Mouse (Mus musculus) forelimb bud, embryonic 11.5 days (tissue): ENCODE results near the gene Med12l.
"Not testable (repeated sequence)": the region's sequence is repeated elsewhere in the genome, so short reads cannot be mapped to it uniquely, and the experiment has no call there.

Source experiments
- DNase-seq: peaks from one replicate; pipeline ENCODE4 v3.0.0-alpha.2; 2012; ENCODE audit warnings: low read depth, low spot score

Med12l gene

DNA sequence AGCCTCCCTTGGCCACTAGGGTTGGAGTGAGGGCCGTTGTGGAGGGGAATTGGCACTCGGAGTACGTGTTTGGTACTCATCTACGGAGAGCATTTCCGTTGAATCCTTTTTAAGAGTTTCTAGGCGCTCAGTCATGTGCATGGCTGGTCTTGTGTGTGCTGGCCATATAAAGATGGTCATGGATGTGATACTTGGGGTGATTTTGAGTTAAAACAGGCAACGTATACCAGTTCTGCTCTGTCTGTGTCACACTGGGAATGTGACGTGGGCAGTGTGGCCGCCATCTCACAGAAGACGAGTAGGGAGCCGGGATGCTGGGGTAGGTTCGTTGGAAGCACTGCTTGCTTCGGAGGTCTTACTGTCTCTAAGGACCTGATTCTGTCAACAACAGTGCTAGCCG is 17.3 kb downstream of the Med12l start:
- no peak for DNase-seq

- DNase-seq, result no peak
These were observed 19.0 kb downstream of the Med12l start for GRCm38 (mm10) chr3:59024531-59025192.

DNA sequence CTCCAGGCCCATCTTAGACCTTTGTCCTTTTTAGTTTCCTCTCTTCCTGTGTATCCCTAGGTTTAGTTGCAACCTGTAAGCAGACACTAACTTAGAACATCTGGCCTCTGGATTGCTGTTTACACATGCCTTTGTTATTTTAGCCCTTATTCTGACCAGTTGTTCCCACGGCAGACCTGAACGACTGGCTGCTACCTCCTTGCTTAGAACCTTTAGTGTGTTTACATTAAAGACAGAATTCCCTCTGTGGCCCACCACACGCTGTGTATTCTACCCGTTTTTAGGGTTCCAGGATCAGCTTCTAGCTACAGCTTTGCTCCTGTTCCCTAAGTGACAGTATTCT is 19.5 kb downstream of the Med12l start:
- no peak for DNase-seq

GRCm38 (mm10) chr3:59028696-59029095 is 23.1 kb downstream of the Med12l start:
- no peak for DNase-seq

GRCm38 (mm10) chr3:59030986-59031385 is 25.4 kb downstream of the Med12l start:
- no peak for DNase-seq

- no peak for DNase-seq
These were observed 35.9 kb downstream of the Med12l start for GRCm38 (mm10) chr3:59041487-59041886.

GRCm38 (mm10) chr3:59054834-59055535 is 49.4 kb downstream of the Med12l start:
- DNase-seq, result no peak

GRCm38 (mm10) chr3:59059022-59059541 is 53.5 kb downstream of the Med12l start:
- peak; percentile 83 for DNase-seq

- DNase-seq, result no peak
These were observed 54.5 kb downstream of the Med12l start for GRCm38 (mm10) chr3:59060131-59060530.

- DNase-seq, result no peak
These were observed 56.5 kb downstream of the Med12l start for GRCm38 (mm10) chr3:59062141-59062540.

DNA sequence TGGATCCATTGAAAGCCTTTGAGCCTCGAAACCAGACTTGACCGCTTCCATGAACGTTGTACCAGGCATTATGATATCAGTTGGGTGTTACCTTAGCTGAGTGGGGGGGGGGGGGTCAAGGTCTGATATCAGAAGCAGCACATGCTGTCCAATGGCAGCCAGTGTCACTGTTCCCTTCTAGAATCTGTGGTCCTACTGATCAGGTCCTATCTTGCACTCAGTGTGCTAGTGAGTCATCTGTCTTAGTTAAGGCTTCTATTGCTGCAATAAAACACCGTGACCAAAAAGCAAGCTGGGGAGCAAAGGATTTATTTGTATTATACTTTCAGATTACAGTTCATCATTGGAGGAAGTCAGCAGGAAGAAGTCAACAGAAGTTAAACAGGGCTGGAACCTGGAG is 57.8 kb downstream of the Med12l start:
- DNase-seq, result no peak

DNA sequence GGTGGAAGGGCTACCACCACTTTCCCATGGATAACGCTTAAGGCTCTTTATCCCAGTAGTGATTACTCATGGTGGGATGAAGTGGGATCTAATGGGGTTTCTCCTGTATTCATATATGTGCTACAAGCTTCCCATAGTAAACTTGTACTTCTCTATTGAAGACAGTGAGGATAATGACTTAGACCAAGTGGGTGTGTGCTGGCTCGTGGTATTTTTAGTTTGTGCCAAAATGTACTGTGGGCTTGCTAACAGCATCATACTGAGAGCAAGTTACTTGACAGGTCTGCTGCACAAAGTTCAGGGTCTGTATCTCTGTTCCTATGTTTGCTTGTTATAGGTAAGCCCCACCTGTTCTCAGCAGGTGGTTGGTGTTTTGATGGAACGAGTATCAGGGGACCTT is 60.3 kb downstream of the Med12l start:
- no peak for DNase-seq

- no peak for DNase-seq
These were observed 61.1 kb downstream of the Med12l start for GRCm38 (mm10) chr3:59066558-59067294.

GRCm38 (mm10) chr3:59069071-59069470 is 63.4 kb downstream of the Med12l start:
- not testable (repeated sequence) for DNase-seq

GRCm38 (mm10) chr3:59077278-59077677 is 71.7 kb downstream of the Med12l start:
- no peak for DNase-seq

- DNase-seq, result no peak
These were observed 73.0 kb downstream of the Med12l start for GRCm38 (mm10) chr3:59078585-59078984.

DNA sequence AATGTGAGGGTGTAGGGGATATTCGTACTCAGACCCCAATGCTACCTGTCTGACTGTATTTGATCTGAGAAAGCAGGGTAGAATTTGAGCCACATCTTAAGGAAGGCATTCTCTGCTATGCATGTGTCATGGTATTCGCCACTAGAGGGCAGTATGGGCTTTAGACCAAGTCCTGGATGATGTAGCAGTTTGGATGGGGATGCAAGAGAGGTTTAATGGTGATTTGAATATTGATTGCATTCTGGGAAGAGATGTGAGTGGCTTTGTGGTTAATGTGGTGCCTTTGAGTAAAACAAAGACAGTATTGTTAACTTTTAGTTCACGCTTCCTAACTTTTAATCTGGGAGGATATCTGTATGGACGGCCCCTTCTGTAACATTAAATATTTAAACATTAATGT is 73.7 kb downstream of the Med12l start:
- DNase-seq, result peak; percentile 79

GRCm38 (mm10) chr3:59080293-59080916 is 74.8 kb downstream of the Med12l start:
- DNase-seq, result peak; percentile 11

DNA sequence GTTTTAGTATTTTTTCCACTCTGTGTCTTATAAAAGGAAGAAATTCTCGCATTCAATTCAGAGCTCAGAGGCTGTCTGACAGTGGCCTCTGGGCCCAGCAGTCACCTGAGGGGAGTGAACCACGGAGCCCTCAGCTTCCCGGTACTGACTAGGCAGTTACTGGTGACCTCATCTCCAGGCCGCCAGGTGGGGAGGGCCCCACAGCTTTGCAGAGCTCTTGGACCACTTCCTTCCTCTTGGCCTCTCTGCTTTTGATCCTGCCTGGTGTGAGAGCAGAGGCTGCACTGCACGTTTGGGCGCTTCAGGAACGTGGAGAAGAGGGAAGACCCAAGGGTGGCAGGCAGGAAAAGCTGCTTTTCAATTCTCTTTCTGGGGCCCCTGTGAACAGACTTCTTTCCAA is 75.3 kb downstream of the Med12l start:
- peak; percentile 27 for DNase-seq

DNA sequence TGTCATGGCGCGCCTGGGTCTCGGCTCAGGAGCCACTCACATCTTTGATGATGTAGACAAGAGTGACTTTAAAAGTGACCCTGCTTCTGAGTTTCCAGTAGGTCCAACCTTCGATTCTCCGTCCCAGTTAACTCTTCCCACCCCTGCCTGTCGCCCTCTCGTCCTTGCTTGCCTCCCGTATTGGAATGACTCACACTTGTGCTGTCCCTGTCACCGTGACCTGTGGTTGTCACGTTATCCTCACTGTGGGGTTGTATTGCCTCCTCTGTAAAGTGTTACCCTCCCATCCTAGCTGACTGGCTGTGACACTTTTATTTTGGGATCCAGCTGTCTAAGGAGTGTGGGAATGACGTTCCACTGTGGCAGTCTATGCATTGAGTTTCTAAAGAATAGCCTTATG is 87.1 kb downstream of the Med12l start:
- no peak for DNase-seq

GRCm38 (mm10) chr3:59097421-59097820 is 91.8 kb downstream of the Med12l start:
- DNase-seq, result no peak

DNA sequence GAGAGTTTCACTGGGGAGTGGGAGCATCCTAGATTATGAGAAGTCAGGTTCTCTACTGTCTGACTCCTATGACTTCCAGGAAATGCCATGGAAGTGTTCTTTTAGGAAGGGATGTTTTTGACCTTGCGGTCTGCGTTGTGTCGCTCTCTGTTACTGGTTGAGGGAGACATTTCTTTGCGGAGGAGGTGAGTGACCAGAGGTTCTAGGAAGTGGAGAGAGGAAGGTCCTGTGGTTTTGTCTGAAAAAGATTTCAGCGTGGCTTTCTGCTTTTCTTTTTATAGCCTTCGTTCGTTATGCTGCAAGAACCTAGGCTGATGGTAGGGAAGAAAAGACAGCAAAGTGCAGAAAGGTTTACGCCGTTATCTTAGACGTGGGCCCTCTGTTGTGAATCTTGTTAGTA is 92.9 kb downstream of the Med12l start:
- no peak for DNase-seq
